Mouse (Mus musculus) midbrain, embryonic 14.5 days (tissue): ENCODE results near the gene Gm49368. TPM values are rescaled to one million over a fixed set of nuclear protein-coding genes. Genes with fewer than 3 reads are reported as not detected.
"Not testable (repeated sequence)": the region's sequence is repeated elsewhere in the genome, so short reads cannot be mapped to it uniquely, and the experiment has no call there.

ENCODE experiments used
- ATAC-seq: fragments of 200-750 bp; cut with Nextera tagmentation; 2 replicates; pipeline ENCODE4 v1.8.0; 2017; ENCODE audit warnings: moderate number of reproducible peaks, moderate library complexity; ENCODE audit not compliant: low FRiP score, low TSS enrichment
- DNase-seq: peaks from one replicate; pipeline ENCODE4 v3.0.0-alpha.2; 2015
- H3K27ac ChIP-seq: fragments of 300-500 bp; sonication (generic); replicated peaks from 2 replicates; pipeline ENCODE4 v1.5.1; 2014; ENCODE audit warnings: mild to moderate bottlenecking, low read depth, low read length, moderate library complexity
- H3K27me3 ChIP-seq: fragments of 300-500 bp; sonication (generic); 2 replicates; pipeline ENCODE4 v1.6.1; 2014; ENCODE audit warnings: low read length, control low read depth, mixed read lengths; ENCODE audit not compliant: control insufficient read depth, insufficient read depth
- H3K36me3 ChIP-seq: fragments of 300-500 bp; sonication (generic); 2 replicates; pipeline ENCODE4 v1.6.1; 2014; ENCODE audit warnings: low read length, control low read depth; ENCODE audit not compliant: control insufficient read depth, insufficient read depth
- H3K4me1 ChIP-seq: fragments of 300-500 bp; sonication (generic); 2 replicates; pipeline ENCODE4 v1.6.1; 2014; ENCODE audit warnings: mild to moderate bottlenecking, antibody characterized with exemption, low read length, control low read depth; ENCODE audit not compliant: control insufficient read depth, insufficient read depth
- H3K4me2 ChIP-seq: fragments of 300-500 bp; sonication (generic); 2 replicates; pipeline ENCODE4 v1.6.1; 2014; ENCODE audit warnings: mild to moderate bottlenecking, low read length, moderate library complexity
- H3K4me3 ChIP-seq: fragments of 300-500 bp; sonication (generic); replicated peaks from 2 replicates; pipeline ENCODE4 v1.5.1; 2014; ENCODE audit warnings: low read depth, low read length
- H3K9ac ChIP-seq: fragments of 300-500 bp; sonication (generic); replicated peaks from 2 replicates; pipeline ENCODE4 v1.6.1; 2014; ENCODE audit warnings: mild to moderate bottlenecking, low read length, moderate library complexity
- H3K9me3 ChIP-seq: fragments of 300-500 bp; sonication (generic); 2 replicates; pipeline ENCODE4 v1.6.1; 2016; ENCODE audit warnings: low read length, control low read depth, mixed read lengths; ENCODE audit not compliant: control insufficient read depth
- WGBS: fragments of 180-500 bp; shearing (Covaris S2); extraction: QIAGEN DNeasy Blood & Tissue Kit; methylation state at CpG from one replicate; pipeline ENCODE4 v1.1.7; 2014; 5-methylcytosine and 5-hydroxymethylcytosine counted together
- polyA plus RNA-seq: library from polyadenylated mRNA; unstranded; fragments of >200 nt; fragmentation: Nextera tagmentation; extraction: Ambion mirVana; gene quantifications from 2 replicates; pipeline ENCODE4 v1.2.1, GENCODE M21; 2014

The Gm49368 gene
- polyA plus RNA-seq, 1 experiment from 2014 or later, result not detected

GRCm38 (mm10) chr7:128024932-128025331 is 37.6 kb upstream of the Gm49368 start:
- H3K4me3 ChIP-seq, result no peak overlapping the region
- no peak overlapping the region for H3K9ac ChIP-seq
- H3K27ac ChIP-seq, result no peak overlapping the region
- ATAC-seq, result no peak
- WGBS, result 87% methylated on average over 4 of the region's 4 CpGs
- H3K27me3 ChIP-seq, result no peaks in the 10 kb centered on the region
- H3K4me1 ChIP-seq, result no peaks in the 10 kb centered on the region
- no peaks in the 10 kb centered on the region for H3K36me3 ChIP-seq
- DNase-seq, result no peak
- no peaks in the 10 kb centered on the region for H3K9me3 ChIP-seq
- no peak overlapping the region for H3K4me2 ChIP-seq

GRCm38 (mm10) chr7:128025381-128025780 is 37.1 kb upstream of the Gm49368 start:
- H3K36me3 ChIP-seq, result no peaks in the 10 kb centered on the region
- H3K4me2 ChIP-seq, result no peak overlapping the region
- 80% methylated on average over 4 of the region's 4 CpGs for WGBS
- no peak overlapping the region for H3K9ac ChIP-seq
- no peak for DNase-seq
- no peak overlapping the region for H3K27ac ChIP-seq
- H3K9me3 ChIP-seq, result no peaks in the 10 kb centered on the region
- no peak for ATAC-seq
- no peaks in the 10 kb centered on the region for H3K4me1 ChIP-seq
- no peaks in the 10 kb centered on the region for H3K27me3 ChIP-seq
- no peak overlapping the region for H3K4me3 ChIP-seq

- H3K9ac ChIP-seq, result no peak overlapping the region
- WGBS, result 40% methylated on average over 9 of the region's 9 CpGs
- H3K4me3 ChIP-seq, result no peak overlapping the region
- H3K27ac ChIP-seq, result no peak overlapping the region
- DNase-seq (peak; percentile 72), ATAC-seq (no peak)
- no peaks in the 10 kb centered on the region for H3K4me1 ChIP-seq
- H3K36me3 ChIP-seq, result no peaks in the 10 kb centered on the region
- H3K9me3 ChIP-seq, result no peaks in the 10 kb centered on the region
- H3K4me2 ChIP-seq, result no peak overlapping the region
- H3K27me3 ChIP-seq, result no peaks in the 10 kb centered on the region
Observed at GRCm38 (mm10) chr7:128031403-128031976, 31.0 kb upstream of the Gm49368 start.

- Histone ChIP-seq H3K27ac (no peak overlapping the region), H3K4me3 (no peak overlapping the region), H3K9me3 (no peaks in the 10 kb centered on the region), H3K36me3 (no peaks in the 10 kb centered on the region), H3K27me3 (no peaks in the 10 kb centered on the region), H3K4me2 (no peak overlapping the region), H3K4me1 (no peaks in the 10 kb centered on the region), H3K9ac (no peak overlapping the region)
- WGBS, result 87% methylated on average over 5 of the region's 5 CpGs
- ATAC-seq (no peak), DNase-seq (no peak)
Observed at GRCm38 (mm10) chr7:128032290-128032988, 30.0 kb upstream of the Gm49368 start.

GRCm38 (mm10) chr7:128032989-128033293 is 29.5 kb upstream of the Gm49368 start:
- no peak overlapping the region for H3K27ac ChIP-seq
- no peak overlapping the region for H3K4me2 ChIP-seq
- no peaks in the 10 kb centered on the region for H3K36me3 ChIP-seq
- H3K9ac ChIP-seq, result no peak overlapping the region
- DNase-seq (no peak), ATAC-seq (no peak)
- no peak overlapping the region for H3K4me3 ChIP-seq
- H3K27me3 ChIP-seq, result no peaks in the 10 kb centered on the region
- H3K4me1 ChIP-seq, result no peaks in the 10 kb centered on the region
- 97% methylated on average over 3 of the region's 3 CpGs for WGBS
- no peaks in the 10 kb centered on the region for H3K9me3 ChIP-seq

GRCm38 (mm10) chr7:128033616-128034015 is 28.9 kb upstream of the Gm49368 start:
- Histone ChIP-seq H3K9me3 (no peaks in the 10 kb centered on the region), H3K9ac (no peak overlapping the region), H3K4me1 (no peaks in the 10 kb centered on the region), H3K4me2 (no peak overlapping the region), H3K27me3 (no peaks in the 10 kb centered on the region), H3K4me3 (no peak overlapping the region), H3K36me3 (no peaks in the 10 kb centered on the region), H3K27ac (no peak overlapping the region)
- no peak for DNase-seq
- ATAC-seq, result no peak
- WGBS, result 96% methylated on average over 4 of the region's 4 CpGs

GRCm38 (mm10) chr7:128042161-128042820 is 20.2 kb upstream of the Gm49368 start:
- not testable (repeated sequence) for H3K9ac ChIP-seq, H3K4me1 ChIP-seq, H3K36me3 ChIP-seq, H3K4me3 ChIP-seq, H3K27me3 ChIP-seq, ATAC-seq, H3K9me3 ChIP-seq, H3K27ac ChIP-seq, H3K4me2 ChIP-seq, DNase-seq
- WGBS, result 86% methylated on average over 15 of the region's 15 CpGs

GRCm38 (mm10) chr7:128044142-128044785 is 18.2 kb upstream of the Gm49368 start:
- H3K9ac ChIP-seq, result no peak overlapping the region
- ATAC-seq, result no peak
- H3K36me3 ChIP-seq, result no peaks in the 10 kb centered on the region
- no peak overlapping the region for H3K4me3 ChIP-seq
- no peak overlapping the region for H3K4me2 ChIP-seq
- H3K27ac ChIP-seq, result no peak overlapping the region
- H3K4me1 ChIP-seq, result no peaks in the 10 kb centered on the region
- WGBS, result 70% methylated on average over 4 of the region's 4 CpGs
- H3K9me3 ChIP-seq, result no peaks in the 10 kb centered on the region
- no peaks in the 10 kb centered on the region for H3K27me3 ChIP-seq
- no peak for DNase-seq
